Mouse (Mus musculus) intestine, embryonic 14.5 days (tissue): ENCODE data around the gene Dda1. TPM values are rescaled to one million over a fixed set of nuclear protein-coding genes. Genes with fewer than 3 reads are reported as not detected.

Experiments used
- ATAC-seq: fragments of 200-750 bp; cut with Nextera tagmentation; replicated peaks from 2 replicates; pipeline ENCODE4 v1.8.0; 2017; ENCODE audit warnings: low read depth, moderate number of reproducible peaks, moderate TSS enrichment, moderate library complexity; ENCODE audit not compliant: low FRiP score, low TSS enrichment
- DNase-seq: peaks from one replicate; pipeline ENCODE4 v3.0.0-alpha.2; 2018; ENCODE audit warnings: low spot score
- H3K27ac ChIP-seq: fragments of 300-500 bp; sonication (generic); 2 replicates; pipeline ENCODE4 v1.5.1; 2014; ENCODE audit warnings: low read depth, mild to moderate bottlenecking, control low read depth
- H3K27me3 ChIP-seq: fragments of 300-500 bp; sonication (generic); replicated peaks from 2 replicates; pipeline ENCODE4 v1.6.1; 2014; ENCODE audit warnings: low read length, control low read depth; ENCODE audit not compliant: control insufficient read depth, insufficient read depth
- H3K36me3 ChIP-seq: fragments of 300-500 bp; sonication (generic); 2 replicates; pipeline ENCODE4 v1.6.1; 2014; ENCODE audit warnings: low read length, control low read depth; ENCODE audit not compliant: control insufficient read depth, insufficient read depth
- H3K4me1 ChIP-seq: fragments of 300-500 bp; sonication (generic); replicated peaks from 2 replicates; pipeline ENCODE4 v1.6.1; 2014; ENCODE audit warnings: low read length, control low read depth, mixed read lengths; ENCODE audit not compliant: control insufficient read depth, insufficient read depth
- H3K4me2 ChIP-seq: fragments of 300-500 bp; sonication (generic); 2 replicates; pipeline ENCODE4 v1.6.1; 2014; ENCODE audit warnings: low read length
- H3K4me3 ChIP-seq: fragments of 300-500 bp; sonication (generic); 2 replicates; pipeline ENCODE4 v1.5.1; 2014; ENCODE audit warnings: low read depth, low read length, control low read depth, mixed read lengths
- H3K9ac ChIP-seq: fragments of 300-500 bp; sonication (generic); 2 replicates; pipeline ENCODE4 v1.6.1; 2014; ENCODE audit warnings: mild to moderate bottlenecking, low read length
- H3K9me3 ChIP-seq: fragments of 300-500 bp; sonication (generic); 2 replicates; pipeline ENCODE4 v1.6.1; 2016; ENCODE audit warnings: low read length, control low read depth; ENCODE audit not compliant: control insufficient read depth
- WGBS: fragments of 180-500 bp; shearing (Covaris S2); extraction: QIAGEN DNeasy Blood & Tissue Kit; methylation state at CpG from one replicate; pipeline ENCODE4 v1.1.7; 2014; 5-methylcytosine and 5-hydroxymethylcytosine counted together
- polyA plus RNA-seq: library from polyadenylated mRNA; unstranded; fragments of >200 nt; fragmentation: Nextera tagmentation; extraction: Ambion mirVana; gene quantifications from 2 replicates; pipeline ENCODE4 v1.2.1, GENCODE M21; 2014

Gene Dda1
- polyA plus RNA-seq, 1 experiment from 2014 or later = 102 TPM

DNA sequence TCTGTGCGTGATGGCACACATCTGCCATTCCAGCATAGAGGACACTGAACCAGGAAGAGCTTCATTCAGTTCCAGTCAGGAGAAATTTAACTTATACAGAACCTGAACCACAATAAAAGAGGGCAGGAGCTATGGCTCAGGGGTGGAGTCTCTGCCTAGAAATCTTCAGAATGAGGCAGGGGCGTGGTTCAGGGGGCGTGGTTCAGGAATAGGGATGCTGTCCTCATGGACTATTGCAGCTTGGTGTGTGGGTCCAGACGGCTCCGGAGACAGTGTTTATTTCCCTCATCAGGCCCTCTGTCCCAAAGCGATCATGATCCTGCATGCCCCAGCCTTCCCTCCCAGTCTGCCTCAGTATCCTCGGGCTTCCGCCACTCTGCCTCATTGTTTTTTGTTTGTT lies 14.3 kb upstream of the Dda1 start:
- H3K4me1 ChIP-seq = no peaks in the 10 kb centered on the region
- 0 out of 2 replicates have a peak, but pooled peaks cover 5% of the 10 kb centered on the region for H3K36me3 ChIP-seq
- H3K4me3 ChIP-seq = no peak overlapping the region
- no peak overlapping the region for H3K9ac ChIP-seq
- ATAC-seq = no peak
- no peak overlapping the region for H3K27ac ChIP-seq
- H3K4me2 ChIP-seq = no peak overlapping the region
- peak; percentile 38 for DNase-seq
- no peaks in the 10 kb centered on the region for H3K9me3 ChIP-seq
- WGBS = 72% methylated on average over 8 of the region's 8 CpGs
- H3K27me3 ChIP-seq = no peaks in the 10 kb centered on the region

DNA sequence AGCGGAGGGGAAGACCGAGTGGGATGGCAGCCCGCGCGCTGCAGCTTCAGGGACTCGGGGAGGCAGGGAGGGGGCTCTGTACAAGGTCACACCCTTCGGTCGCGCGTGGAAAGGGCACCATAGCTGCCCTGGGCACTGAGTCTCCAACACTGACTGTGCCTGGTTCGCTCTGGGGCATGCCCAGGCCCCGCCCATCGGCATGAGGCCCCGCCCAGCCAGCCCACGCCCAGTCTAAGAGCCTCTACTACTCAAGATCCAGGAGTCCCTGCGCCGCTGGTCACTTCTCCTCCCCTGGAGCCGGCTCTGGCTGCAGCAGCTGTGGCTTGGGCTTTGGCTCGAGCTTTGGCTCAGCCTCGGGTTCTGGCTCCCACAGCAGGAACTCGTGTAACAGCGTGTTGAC lies 12.1 kb upstream of the Dda1 start:
- ATAC-seq = 0 out of 2 replicates have a peak, but pooled peaks have one; percentile 51
- WGBS = 39% methylated on average over 22 of the region's 22 CpGs
- DNase-seq = peak; percentile 51
- no peaks in the 10 kb centered on the region for H3K9me3 ChIP-seq
- no peaks in the 10 kb centered on the region for H3K4me1 ChIP-seq
- no peak overlapping the region for H3K4me2 ChIP-seq
- no peak overlapping the region for H3K27ac ChIP-seq
- H3K27me3 ChIP-seq = no peaks in the 10 kb centered on the region
- no peak overlapping the region for H3K4me3 ChIP-seq
- peaks cover 21% of the 10 kb centered on the region for H3K36me3 ChIP-seq
- no peak overlapping the region for H3K9ac ChIP-seq

DNA sequence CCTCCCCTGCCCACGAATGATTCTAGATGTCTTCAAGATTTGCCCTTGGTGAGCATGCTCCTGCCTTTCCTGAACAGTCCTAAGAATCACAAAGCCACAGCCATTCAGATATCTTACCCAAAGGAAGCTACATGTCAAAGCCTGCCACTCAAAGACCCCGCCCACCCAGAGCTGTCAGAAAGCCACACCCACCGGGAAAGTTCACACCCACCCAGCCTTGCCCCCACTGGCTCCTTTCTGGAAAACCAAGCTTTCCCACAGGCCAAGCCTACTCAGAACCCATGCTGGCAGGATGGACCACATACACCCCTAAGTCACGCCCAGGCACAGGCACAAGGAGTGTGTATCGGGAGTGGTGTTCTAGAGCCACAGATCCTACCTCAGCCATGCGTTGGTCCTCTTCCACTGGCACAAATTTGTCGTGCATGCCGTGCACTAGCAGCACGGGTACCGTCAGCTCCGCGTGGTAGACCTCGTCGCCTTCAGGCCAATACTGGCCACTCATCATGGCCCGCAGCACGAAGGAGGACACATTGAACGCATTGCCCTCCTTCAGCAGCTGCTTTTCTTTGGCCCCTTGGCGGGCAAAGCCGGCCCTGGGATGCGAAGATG lies 11.2 kb upstream of the Dda1 start:
- H3K9ac ChIP-seq = no peak overlapping the region
- DNase-seq = no peak
- H3K4me1 ChIP-seq = peaks cover 5% of the 10 kb centered on the region; the same call in 1 of the 2 replicates
- H3K4me3 ChIP-seq = no peak overlapping the region
- 80% methylated on average over 20 of the region's 20 CpGs for WGBS
- H3K27me3 ChIP-seq = no peaks in the 10 kb centered on the region
- H3K27ac ChIP-seq = no peak overlapping the region
- peaks cover 21% of the 10 kb centered on the region for H3K36me3 ChIP-seq
- no peak for ATAC-seq
- H3K4me2 ChIP-seq = no peak overlapping the region
- no peaks in the 10 kb centered on the region for H3K9me3 ChIP-seq

DNA sequence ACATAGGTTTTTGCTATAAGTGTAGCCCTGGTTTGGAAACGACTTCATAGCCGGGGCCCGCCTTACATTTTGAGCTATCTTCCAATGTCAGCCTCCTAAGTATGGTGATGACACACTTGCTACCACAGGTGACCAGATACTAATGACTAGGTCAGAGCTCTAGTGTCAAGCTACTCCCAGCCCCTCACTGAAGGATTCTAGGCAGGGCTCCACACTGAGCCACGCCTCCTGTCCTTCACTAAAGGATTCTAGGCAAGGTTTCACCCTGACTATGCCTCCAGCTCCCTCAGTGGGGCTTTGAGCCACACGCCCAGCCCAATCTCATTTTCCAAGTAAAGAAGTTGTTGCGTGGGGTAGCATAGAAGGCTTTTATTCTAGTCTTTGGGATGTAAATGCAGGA lies 8.3 kb upstream of the Dda1 start:
- no peak overlapping the region for H3K27ac ChIP-seq
- H3K4me1 ChIP-seq = peaks cover 11% of the 10 kb centered on the region
- no peak overlapping the region for H3K9ac ChIP-seq
- peaks cover 21% of the 10 kb centered on the region for H3K36me3 ChIP-seq
- no peak overlapping the region for H3K4me3 ChIP-seq
- 94% methylated on average over 6 of the region's 6 CpGs for WGBS
- no peaks in the 10 kb centered on the region for H3K27me3 ChIP-seq
- H3K4me2 ChIP-seq = no peak overlapping the region
- no peak for ATAC-seq
- H3K9me3 ChIP-seq = no peaks in the 10 kb centered on the region
- no peak for DNase-seq

DNA sequence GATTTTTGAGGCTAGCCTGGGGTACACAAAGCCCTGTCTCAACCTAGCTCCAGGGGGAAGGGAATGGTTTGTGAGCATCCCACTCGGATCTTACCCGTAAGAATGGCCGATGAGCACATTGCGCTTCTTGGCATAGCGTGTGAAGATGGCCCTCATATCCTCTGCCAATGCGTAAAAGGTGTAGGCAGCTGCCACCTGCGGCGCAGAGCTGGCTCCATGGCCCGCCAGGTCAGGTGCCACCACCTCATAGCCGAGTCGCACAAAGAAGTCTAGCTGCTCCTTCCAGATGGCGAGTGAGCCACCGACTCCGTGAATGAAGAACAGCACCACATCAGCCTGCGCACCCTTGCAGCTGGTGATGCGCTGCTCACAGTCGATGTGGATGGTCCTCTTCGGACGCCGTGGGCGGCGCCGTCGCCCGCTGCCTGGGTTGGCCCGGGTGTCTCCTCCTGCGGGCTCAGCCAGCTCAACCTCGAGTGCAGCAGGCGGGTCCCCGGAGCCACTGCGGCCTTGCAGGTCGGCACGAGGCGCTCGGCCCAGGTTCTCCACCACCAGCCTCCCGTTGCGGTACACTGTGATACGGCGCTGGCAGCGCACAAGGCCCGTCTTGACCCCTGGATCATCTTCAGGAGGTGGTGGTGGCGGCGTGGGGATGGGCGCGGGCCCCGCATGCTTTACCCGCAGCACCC lies 7.7 kb upstream of the Dda1 start:
- ATAC-seq (no peak), DNase-seq (no peak)
- Histone ChIP-seq H3K9me3 (no peaks in the 10 kb centered on the region), H3K4me3 (no peak overlapping the region), H3K4me2 (no peak overlapping the region), H3K9ac (no peak overlapping the region), H3K36me3 (peaks cover 21% of the 10 kb centered on the region), H3K4me1 (peaks cover 11% of the 10 kb centered on the region), H3K27ac (no peak overlapping the region), H3K27me3 (no peaks in the 10 kb centered on the region)
- WGBS = 81% methylated on average over 47 of the region's 47 CpGs

DNA sequence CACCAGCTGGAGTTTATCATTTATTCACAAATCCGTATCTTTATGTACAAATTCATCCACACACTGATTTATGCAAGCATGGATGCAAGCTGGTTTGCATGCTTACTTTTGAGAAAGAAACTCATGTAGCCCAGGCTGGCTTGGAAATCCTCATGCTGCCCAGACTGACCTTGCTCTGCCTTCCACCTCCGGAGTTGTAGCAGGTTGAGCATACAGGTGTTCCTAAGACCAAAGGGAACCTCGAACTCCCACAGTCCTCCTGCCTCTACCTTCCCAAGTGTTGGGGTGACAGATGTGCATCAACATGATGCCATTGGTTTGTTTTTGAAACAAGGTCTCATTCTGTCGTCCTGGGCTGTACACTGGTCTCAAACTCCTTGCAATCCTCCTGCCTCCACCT lies 6.8 kb upstream of the Dda1 start:
- H3K36me3 ChIP-seq = peaks cover 21% of the 10 kb centered on the region
- H3K27ac ChIP-seq = no peak overlapping the region
- H3K4me2 ChIP-seq = peak overlapping the region; percentile 86
- DNase-seq (no peak), ATAC-seq (no peak)
- H3K9me3 ChIP-seq = no peaks in the 10 kb centered on the region
- peak overlapping the region; percentile 87; the same call in 1 of the 2 replicates for H3K4me3 ChIP-seq
- peaks cover 11% of the 10 kb centered on the region for H3K4me1 ChIP-seq
- peak overlapping the region; percentile 67 for H3K9ac ChIP-seq
- H3K27me3 ChIP-seq = no peaks in the 10 kb centered on the region
- WGBS = 71% methylated on average over 4 of the region's 4 CpGs

DNA sequence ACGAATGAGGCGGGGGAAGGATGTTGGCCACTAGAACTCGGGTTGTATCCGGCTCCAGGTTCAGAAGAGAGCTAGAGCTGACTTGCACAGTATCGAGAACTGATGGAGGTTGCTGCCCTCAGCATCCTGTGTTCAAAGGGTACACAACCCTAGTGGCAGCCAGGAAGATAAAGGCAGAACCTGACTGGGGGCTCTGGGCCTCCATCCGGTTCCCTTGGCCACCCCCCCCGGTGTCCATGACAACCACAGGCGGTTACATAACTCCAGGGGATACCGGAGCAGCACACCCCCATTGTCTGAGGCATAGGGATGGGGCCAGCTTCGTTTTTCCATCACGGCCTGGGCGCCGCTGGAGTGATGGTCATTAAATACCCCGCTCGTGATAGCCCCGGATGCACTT lies 6.2 kb upstream of the Dda1 start:
- 0 out of 2 replicates have a peak overlapping the region, but pooled peaks have one; percentile 88 for H3K27ac ChIP-seq
- no peaks in the 10 kb centered on the region for H3K27me3 ChIP-seq
- 8% methylated on average over 16 of the region's 16 CpGs for WGBS
- no peaks in the 10 kb centered on the region for H3K9me3 ChIP-seq
- peak overlapping the region; percentile 87 for H3K4me3 ChIP-seq
- H3K4me2 ChIP-seq = peak overlapping the region; percentile 86
- DNase-seq = peak; percentile 79
- no peak for ATAC-seq
- H3K9ac ChIP-seq = peak overlapping the region; percentile 67
- H3K4me1 ChIP-seq = peaks cover 11% of the 10 kb centered on the region
- H3K36me3 ChIP-seq = peaks cover 21% of the 10 kb centered on the region

DNA sequence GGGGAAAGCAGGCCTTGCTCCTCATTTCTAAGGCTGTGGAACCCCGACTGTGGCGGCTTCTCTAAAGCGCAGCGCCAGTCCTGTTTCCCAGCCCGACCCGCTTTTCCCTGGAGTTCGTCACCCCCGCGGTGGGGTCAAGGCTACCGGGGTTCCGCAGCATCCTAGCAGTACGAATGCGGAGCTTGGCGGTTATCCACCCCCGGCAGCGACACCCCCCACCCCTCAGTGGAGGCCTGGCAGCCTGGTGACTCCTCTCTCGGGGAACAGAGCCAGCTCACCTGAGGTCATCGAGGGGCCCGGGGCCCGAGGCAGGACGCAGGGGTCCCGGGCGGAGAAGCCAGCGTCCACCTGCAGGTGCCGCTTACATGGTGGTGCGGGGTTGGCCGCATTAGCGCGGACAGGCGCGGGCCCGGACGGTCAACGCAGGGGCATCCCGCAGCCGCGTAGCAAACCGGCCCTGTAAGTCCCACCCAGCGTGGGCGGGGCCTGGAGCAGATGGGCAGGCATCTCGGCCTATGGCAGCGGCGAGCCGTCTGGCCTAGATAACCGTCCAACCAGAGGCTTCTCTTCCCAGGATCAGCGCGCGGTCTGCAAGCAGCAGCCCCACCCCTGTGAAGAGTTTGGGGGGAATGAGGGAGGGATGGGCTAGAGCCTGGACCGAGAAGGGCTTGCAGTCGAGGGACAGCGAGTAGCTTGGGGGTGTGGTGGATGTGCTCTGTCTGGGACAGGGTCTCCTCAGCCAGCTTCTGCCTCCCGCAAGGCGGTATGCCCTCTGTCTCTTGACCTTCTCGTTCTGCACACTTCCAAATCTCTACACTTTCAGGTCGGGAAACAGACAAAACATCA lies 5.6 kb upstream of the Dda1 start, which contains the start of gene Abhd8:
TSS of gene Abhd8 (minus strand) at position 468 of the 846 bp plus-strand sequence.
- Histone ChIP-seq H3K27me3 (no peaks in the 10 kb centered on the region), H3K9ac (peak within 1 kb of the TSS; percentile 67), H3K4me3 (peak within 1 kb of the TSS; percentile 87), H3K36me3 (peaks cover 21% of the 10 kb centered on the region), H3K4me1 (peaks cover 11% of the 10 kb centered on the region), H3K4me2 (peak within 1 kb of the TSS; percentile 86), H3K9me3 (no peaks in the 10 kb centered on the region), H3K27ac (peak within 1 kb of the TSS; percentile 88)
- WGBS = under 1% methylated on average over 55 of the region's 55 CpGs
- peak; percentile 79 for ATAC-seq
- DNase-seq = peak; percentile 99
